Mouse (Mus musculus): ENCODE measurements around the gene Kazn.

- no peak for TF ChIP-seq POLR2A (IDR thresholded peaks at IDR 0.05; ENCODE audit: control insufficient read depth, extremely low read depth, insufficient read depth, low read length, poor library complexity)
- TF ChIP-seq CTCF (IDR thresholded peaks at IDR 0.05; ENCODE audit: borderline replicate concordance, control insufficient read depth, extremely low read depth, insufficient read depth, low read length, poor library complexity) = no peak
Measured at GRCm38 (mm10) chr4:142274441-142275234, 35.4 kb upstream of the Kazn start.
